Mouse (Mus musculus) right cerebral cortex, adult 18-20 months (tissue): Measurements from ENCODE around the gene Pllp.
A peak's percentile ranks its signal among the peaks of the same experiment; 100 is the strongest.

Experiments used
- DNase-seq: peaks from one replicate; pipeline ENCODE4 v3.0.0; 2022; ENCODE audit warnings: mixed read lengths

The Pllp gene

GRCm38 (mm10) chr8:94695994-94696384 lies at the start of gene Pllp:
Gene Pllp (minus strand): TSS chr8:94696278.
- DNase-seq, result peak; percentile 43

- no peak for DNase-seq
Observed at GRCm38 (mm10) chr8:94745476-94746184, 49.6 kb upstream of the Pllp start, which contains the start of gene Ccl22. Gene Ccl22 (plus strand): TSS chr8:94745590.

- DNase-seq, result no peak
Observed at GRCm38 (mm10) chr8:94744972-94745371, 48.9 kb upstream of the Pllp start.

- DNase-seq, result peak; percentile 18
Observed at GRCm38 (mm10) chr8:94744484-94744883, 48.4 kb upstream of the Pllp start.

GRCm38 (mm10) chr8:94741726-94742125 lies 45.6 kb upstream of the Pllp start:
- DNase-seq, result no peak

GRCm38 (mm10) chr8:94740591-94740990 lies 44.5 kb upstream of the Pllp start:
- DNase-seq, result no peak

GRCm38 (mm10) chr8:94739829-94740228 lies 43.8 kb upstream of the Pllp start:
- DNase-seq, result no peak

GRCm38 (mm10) chr8:94735426-94736094 lies 39.5 kb upstream of the Pllp start:
- no peak for DNase-seq

- DNase-seq, result no peak
Observed at GRCm38 (mm10) chr8:94734735-94735350, 38.8 kb upstream of the Pllp start.

- no peak for DNase-seq
Observed at GRCm38 (mm10) chr8:94733821-94734465, 37.9 kb upstream of the Pllp start.

- no peak for DNase-seq
Observed at GRCm38 (mm10) chr8:94729301-94729700, 33.2 kb upstream of the Pllp start.

GRCm38 (mm10) chr8:94725998-94726397 lies 29.9 kb upstream of the Pllp start:
- no peak for DNase-seq

GRCm38 (mm10) chr8:94716841-94717240 lies 20.8 kb upstream of the Pllp start:
- DNase-seq, result no peak

GRCm38 (mm10) chr8:94715871-94716270 lies 19.8 kb upstream of the Pllp start:
- DNase-seq, result no peak

GRCm38 (mm10) chr8:94714556-94714955 lies 18.5 kb upstream of the Pllp start:
- DNase-seq, result no peak

- DNase-seq, result no peak
Observed at GRCm38 (mm10) chr8:94711160-94711718, 15.2 kb upstream of the Pllp start.

- DNase-seq, result no peak
Observed at GRCm38 (mm10) chr8:94710336-94710735, 14.3 kb upstream of the Pllp start.

GRCm38 (mm10) chr8:94706732-94707395 lies 10.8 kb upstream of the Pllp start:
- DNase-seq, result no peak

- DNase-seq, result no peak
Observed at GRCm38 (mm10) chr8:94705581-94706245, 9.6 kb upstream of the Pllp start.

- DNase-seq, result no peak
Observed at GRCm38 (mm10) chr8:94704669-94704984, 8.5 kb upstream of the Pllp start.

GRCm38 (mm10) chr8:94703972-94704668 lies 8.0 kb upstream of the Pllp start:
- DNase-seq, result peak; percentile 96
